Mouse (Mus musculus) heart, postnatal 36 days (tissue): Measurements from ENCODE around the gene Gast. TPM values are rescaled to one million over a fixed set of nuclear protein-coding genes. Genes with fewer than 3 reads are reported as not detected.

Source experiments
- total RNA-seq, 2 experiments: library from RNA; stranded (reverse); gene quantifications; 2 replicates each; pipeline ENCODE4 v1.2.3; 2021

The Gast gene
- total RNA-seq, 2 experiments from 2014 or later: not detected

Other genes with a start within 250 kb of the Gast start
- not detected for gene Krt32, start 246.2 kb upstream of the Gast start, total RNA-seq
- gene Krt35, start 238.2 kb upstream of the Gast start, total RNA-seq: not detected
- gene Krt36, start 228.8 kb upstream of the Gast start, total RNA-seq: not detected
- not detected for gene Krt13, start 212.8 kb upstream of the Gast start, total RNA-seq
- not detected for gene Krt15, start 198.5 kb upstream of the Gast start, total RNA-seq
- gene Krt19, start 185.7 kb upstream of the Gast start, total RNA-seq: 10 to 100 TPM in 1 of 2 experiments, 1 to 10 TPM in 1; 6.0 to 10.2 TPM
- not detected for gene Krt9, start 141.2 kb upstream of the Gast start, total RNA-seq
- under 1 TPM; 0.19 to 0.61 TPM for gene Krt14, start 126.9 kb upstream of the Gast start, total RNA-seq
- gene Krt16, start 85.5 kb upstream of the Gast start, total RNA-seq: not detected
- not detected for gene Krt17, start 73.4 kb upstream of the Gast start, total RNA-seq
- gene Krt42, start 64.5 kb upstream of the Gast start, total RNA-seq: not detected
- gene Eif1, start 14.5 kb upstream of the Gast start, total RNA-seq: 1,000 to 10,000 TPM; 1,603 to 1,774 TPM
- 1 to 10 TPM; 1.6 to 1.8 TPM for gene Hap1, start 21.7 kb downstream of the Gast start, total RNA-seq
- gene Jup, start 63.4 kb downstream of the Gast start, total RNA-seq: 100 to 1,000 TPM; 252 to 272 TPM
- gene P3h4, start 80.4 kb downstream of the Gast start, total RNA-seq: 10 to 100 TPM; 16.3 to 18.2 TPM
- gene Fkbp10, start 81.3 kb downstream of the Gast start, total RNA-seq: 10 to 100 TPM; 12.9 to 13.4 TPM
- gene Nt5c3b, start 107.4 kb downstream of the Gast start, total RNA-seq: 10 to 100 TPM; 29.7 to 29.8 TPM
- under 1 TPM; 0.86 to 0.92 TPM for gene Klhl10, start 107.5 kb downstream of the Gast start, total RNA-seq
- gene Klhl11, start 138.3 kb downstream of the Gast start, total RNA-seq: 1 to 10 TPM; 7.6 to 8.2 TPM
- 10 to 100 TPM; 27.3 to 38.1 TPM for gene Acly, start 193.6 kb downstream of the Gast start, total RNA-seq
- under 1 TPM; 0.22 to 0.49 TPM for gene Ttc25, start 211.2 kb downstream of the Gast start, total RNA-seq
- 1 to 10 TPM; 5.5 to 7.2 TPM for gene Cnp, start 240.5 kb downstream of the Gast start, total RNA-seq